ENCODE assay signal across 8 mouse cellular contexts in the genomic region with DNA sequence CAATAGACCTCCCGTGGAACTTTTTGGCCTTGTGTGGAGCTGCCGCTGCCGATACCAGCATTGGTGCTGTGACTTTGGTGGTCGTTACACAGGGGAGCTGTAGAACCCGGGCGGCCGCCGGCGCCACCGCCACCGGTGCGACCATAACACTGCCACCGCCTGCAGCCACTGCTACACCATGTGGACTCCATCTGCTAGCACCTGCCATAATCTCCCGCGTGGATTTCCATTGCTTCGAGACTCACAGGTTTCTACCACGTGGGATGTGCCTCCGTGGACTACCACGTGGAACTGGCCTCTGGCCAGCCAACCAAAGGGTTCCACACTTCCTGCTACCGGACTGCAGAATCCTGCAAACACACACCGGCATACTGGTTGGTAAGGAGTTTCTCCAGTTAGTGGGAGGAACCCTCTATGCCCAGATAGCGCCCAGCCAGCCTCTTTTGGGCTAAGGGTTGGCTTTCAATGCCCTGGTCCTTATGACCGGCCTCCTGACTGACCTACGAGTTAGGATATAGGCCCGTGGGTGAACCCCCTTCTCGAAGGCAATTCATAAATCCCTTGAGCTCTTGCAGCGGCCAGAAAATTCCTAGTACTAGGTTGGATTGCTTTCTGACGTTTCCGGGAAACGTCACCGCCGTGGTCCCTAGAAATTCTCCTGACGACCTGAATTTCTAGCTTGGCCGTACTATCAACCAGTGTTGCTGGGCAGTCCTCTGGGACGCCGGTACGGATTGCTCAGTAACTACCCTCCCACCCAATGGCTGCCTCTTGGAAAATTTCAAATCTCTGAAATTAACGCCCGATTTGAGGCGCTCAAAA. TPM values are rescaled to one million over a fixed set of nuclear protein-coding genes. Genes with fewer than 3 reads are reported as not detected.
A peak's percentile ranks its signal among the peaks of the same experiment; 100 is the strongest.
DNase-seq lines count a peak whose midpoint lies in the region; ATAC-seq and TF ChIP-seq lines count a peak whose summit lies in the region.

No protein-coding gene starts in this region.

- H3K9ac ChIP-seq in forebrain, embryonic 11.5 days (ENCODE audit: low read length): peak overlapping the region; percentile 80
- peak overlapping the region; percentile 66 for H3K9ac ChIP-seq in hindbrain, embryonic 12.5 days

- H3K36me3 ChIP-seq in forebrain, embryonic 11.5 days (ENCODE audit: control insufficient read depth, insufficient read depth, low read length): no peaks in the 10 kb centered on the region
- 0 out of 2 replicates have a peak, but pooled peaks cover 3% of the 10 kb centered on the region for H3K36me3 ChIP-seq in hindbrain, embryonic 12.5 days

- peak; percentile 76 for DNase-seq in R1 (ENCODE audit: low read depth, low spot score)
- DNase-seq in brain, embryonic 14.5 days (ENCODE audit: low read depth): peak; percentile 77
- DNase-seq in forebrain, embryonic 11.5 days (ENCODE audit: low spot score): peak; percentile 71
- peak; percentile 49 to 53 for DNase-seq in layer of hippocampus, postnatal 14 days (ENCODE audit: low spot score in 2 of 2)
- DNase-seq in lung, postnatal 10 days: peak; percentile 75
- no peak for DNase-seq in Muller cell, postnatal 12 days (ENCODE audit: inconsistent ontology term)

- peak; percentile 81 for ATAC-seq in forebrain, embryonic 11.5 days (replicated peaks; ENCODE audit: low FRiP score)
- ATAC-seq in hindbrain, embryonic 12.5 days (ENCODE audit: low FRiP score): peak; percentile 75

- H3K9me3 ChIP-seq in forebrain, embryonic 11.5 days (ENCODE audit: control insufficient read depth, low read length): no peaks in the 10 kb centered on the region
- H3K9me3 ChIP-seq in hindbrain, embryonic 12.5 days (replicated peaks): no peaks in the 10 kb centered on the region

- TF ChIP-seq POLR2A in brain, embryonic 14.5 days (IDR thresholded peaks at IDR 0.05; ENCODE audit: borderline replicate concordance, extremely low read depth, insufficient read depth, insufficient read length, poor library complexity, severe bottlenecking): peak; percentile 13; the same call in 1 of the 2 replicates
- no peak for TF ChIP-seq POLR2A in olfactory bulb, adult 2 months (IDR thresholded peaks at IDR 0.05; ENCODE audit: insufficient read depth, low read depth, low read length)

- peak overlapping the region; percentile 60 for H3K4me2 ChIP-seq in forebrain, embryonic 11.5 days (ENCODE audit: low read depth, low read length, severe bottlenecking)
- H3K4me2 ChIP-seq in hindbrain, embryonic 12.5 days (replicated peaks): peak overlapping the region; percentile 86

- H3K27me3 ChIP-seq in forebrain, embryonic 11.5 days (ENCODE audit: control insufficient read depth, insufficient read depth, low read length): no peaks in the 10 kb centered on the region
- no peaks in the 10 kb centered on the region for H3K27me3 ChIP-seq in hindbrain, embryonic 12.5 days

- TF ChIP-seq CTCF in brain, embryonic 14.5 days (IDR thresholded peaks at IDR 0.05; ENCODE audit: borderline replicate concordance, extremely low read depth, insufficient read depth, insufficient read length): no peak
- TF ChIP-seq CTCF in olfactory bulb, adult 2 months (IDR thresholded peaks at IDR 0.05; ENCODE audit: insufficient read depth, low read depth, low read length): no peak

- H3K4me1 ChIP-seq in forebrain, embryonic 11.5 days (replicated peaks; ENCODE audit: control insufficient read depth, insufficient read depth, low read length): 0 out of 2 replicates have a peak, but pooled peaks cover 4% of the 10 kb centered on the region
- peaks cover 15% of the 10 kb centered on the region for H3K4me1 ChIP-seq in hindbrain, embryonic 12.5 days
- peaks cover 20% of the 10 kb centered on the region for H3K4me1 ChIP-seq in olfactory bulb, adult 2 months (ENCODE audit: control insufficient read depth, insufficient read depth, low read length)

- peak overlapping the region; percentile 95 for H3K27ac ChIP-seq in forebrain, embryonic 11.5 days (ENCODE audit: low read depth, low read length)
- H3K27ac ChIP-seq in hindbrain, embryonic 12.5 days: peak overlapping the region; percentile 82
- H3K27ac ChIP-seq in olfactory bulb, adult 2 months (ENCODE audit: insufficient read depth, low read depth, low read length): no peak overlapping the region

- WGBS in forebrain, embryonic 11.5 days: 2% methylated on average over 40 of the region's 40 CpGs
- WGBS in hindbrain, embryonic 12.5 days: 2% methylated on average over 40 of the region's 40 CpGs
- 7% methylated on average over 40 of the region's 40 CpGs for WGBS in olfactory bulb, adult 2 months

- H3K4me3 ChIP-seq in forebrain, embryonic 11.5 days (ENCODE audit: low read depth, low read length): peak overlapping the region; percentile 60
- peak overlapping the region; percentile 48 for H3K4me3 ChIP-seq in hindbrain, embryonic 12.5 days
- peak overlapping the region; percentile 36 for H3K4me3 ChIP-seq in olfactory bulb, adult 2 months (ENCODE audit: insufficient read depth, low read depth, low read length)

RNA-seq across cellular contexts. Expression of a gene that starts 32.0 kb away (rescaled TPM):
- 6,510 and 8,462 TPM in 2 replicates for polyA plus RNA-seq in brain, embryonic 14.5 days (2012; rRNA removed)
- polyA plus RNA-seq in forebrain, embryonic 11.5 days (2014; fragmentation: Nextera tagmentation; extraction: Ambion mirVana): 4,522 and 4,661 TPM in 2 replicates
- polyA plus RNA-seq in hindbrain, embryonic 12.5 days (2016; fragmentation: Nextera tagmentation; extraction: Ambion mirVana): 3,262 and 3,359 TPM in 2 replicates
- 1,000 to 10,000 TPM; 3,391 to 3,794 TPM for total RNA-seq in layer of hippocampus, postnatal 14 days (2021)
- polyA plus RNA-seq in olfactory bulb, adult 2 months (2012; ENCODE audit: insufficient read depth, insufficient read length, low replicate concordance, missing spikeins): 5,304 and 7,068 TPM in 2 replicates
